Mouse (Mus musculus): ENCODE results near the gene Sema6d. TPM values are rescaled to one million over a fixed set of nuclear protein-coding genes. Genes with fewer than 3 reads are reported as not detected.
"Not testable (repeated sequence)": the region's sequence is repeated elsewhere in the genome, so short reads cannot be mapped to it uniquely, and the experiment has no call there.

The Sema6d gene
- polyA plus RNA-seq, 1 experiment = 25.3 TPM

DNA sequence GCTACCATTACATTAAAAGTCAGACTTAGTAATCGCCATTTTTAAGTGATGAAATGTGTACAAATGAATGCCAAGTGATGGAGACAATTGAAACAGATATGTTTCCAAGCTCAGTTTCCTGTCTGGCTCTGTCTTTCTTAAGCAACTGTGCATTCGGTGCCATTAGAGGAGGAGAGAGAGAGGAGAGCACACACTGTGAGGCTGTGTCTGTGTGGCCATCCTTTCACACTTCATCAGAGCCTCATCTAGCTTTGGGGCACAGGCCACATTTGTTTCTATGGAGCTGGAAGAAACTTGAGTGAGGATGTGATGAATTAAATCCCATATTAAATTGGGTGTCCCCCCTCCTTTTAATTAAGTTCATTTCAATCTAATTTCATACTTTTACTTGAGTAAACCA is 218.8 kb downstream of the Sema6d start:
- no peaks in the 10 kb centered on the region for H3K4me1 ChIP-seq (ENCODE audit: control insufficient read depth, insufficient read depth, low read length)
- DNase-seq = no peak
- no peak for TF ChIP-seq POLR2A (IDR thresholded peaks at IDR 0.05; ENCODE audit: borderline replicate concordance, extremely low read depth, low read depth, low read length)
- TF ChIP-seq CTCF (IDR thresholded peaks at IDR 0.05; ENCODE audit: insufficient read depth, low read length) = no peak
- no peak overlapping the region for H3K4me3 ChIP-seq (replicated peaks; ENCODE audit: extremely low read depth, low read depth, low read length)
- 26% methylated on average over 2 of the region's 2 CpGs for WGBS

- H3K4me1 ChIP-seq (ENCODE audit: control insufficient read depth, insufficient read depth, low read length) = no peaks in the 10 kb centered on the region
- TF ChIP-seq CTCF (IDR thresholded peaks at IDR 0.05; ENCODE audit: insufficient read depth, low read length) = no peak
- no peak for TF ChIP-seq POLR2A (IDR thresholded peaks at IDR 0.05; ENCODE audit: borderline replicate concordance, extremely low read depth, low read depth, low read length)
- WGBS = 90% methylated on average over 6 of the region's 6 CpGs
- no peak overlapping the region for H3K4me3 ChIP-seq (replicated peaks; ENCODE audit: extremely low read depth, low read depth, low read length)
- no peak for DNase-seq
Measured at GRCm38 (mm10) chr2:124309361-124310128, 219.8 kb downstream of the Sema6d start.

GRCm38 (mm10) chr2:124322528-124323215 is 232.9 kb downstream of the Sema6d start:
- 46% methylated on average over 5 of the region's 5 CpGs for WGBS

GRCm38 (mm10) chr2:124324107-124324724 is 234.4 kb downstream of the Sema6d start:
- 70% methylated on average over 6 of the region's 6 CpGs for WGBS
- no peak for DNase-seq
- Histone ChIP-seq H3K4me1 (ENCODE audit: control insufficient read depth, insufficient read depth, low read length) (no peaks in the 10 kb centered on the region), H3K4me3 (replicated peaks; ENCODE audit: extremely low read depth, low read depth, low read length) (no peak overlapping the region)
- no peak for TF ChIP-seq CTCF (IDR thresholded peaks at IDR 0.05; ENCODE audit: insufficient read depth, low read length)

More at GRCm38 (mm10) chr2:124322528-124323215, 232.9 kb downstream of the Sema6d start:
- no peak for TF ChIP-seq CTCF (IDR thresholded peaks at IDR 0.05; ENCODE audit: insufficient read depth, low read length)
- no peak for TF ChIP-seq POLR2A (IDR thresholded peaks at IDR 0.05; ENCODE audit: borderline replicate concordance, extremely low read depth, low read depth, low read length)
- Histone ChIP-seq H3K4me1 (ENCODE audit: control insufficient read depth, insufficient read depth, low read length) (no peaks in the 10 kb centered on the region), H3K4me3 (replicated peaks; ENCODE audit: extremely low read depth, low read depth, low read length) (no peak overlapping the region)
- DNase-seq = no peak

DNA sequence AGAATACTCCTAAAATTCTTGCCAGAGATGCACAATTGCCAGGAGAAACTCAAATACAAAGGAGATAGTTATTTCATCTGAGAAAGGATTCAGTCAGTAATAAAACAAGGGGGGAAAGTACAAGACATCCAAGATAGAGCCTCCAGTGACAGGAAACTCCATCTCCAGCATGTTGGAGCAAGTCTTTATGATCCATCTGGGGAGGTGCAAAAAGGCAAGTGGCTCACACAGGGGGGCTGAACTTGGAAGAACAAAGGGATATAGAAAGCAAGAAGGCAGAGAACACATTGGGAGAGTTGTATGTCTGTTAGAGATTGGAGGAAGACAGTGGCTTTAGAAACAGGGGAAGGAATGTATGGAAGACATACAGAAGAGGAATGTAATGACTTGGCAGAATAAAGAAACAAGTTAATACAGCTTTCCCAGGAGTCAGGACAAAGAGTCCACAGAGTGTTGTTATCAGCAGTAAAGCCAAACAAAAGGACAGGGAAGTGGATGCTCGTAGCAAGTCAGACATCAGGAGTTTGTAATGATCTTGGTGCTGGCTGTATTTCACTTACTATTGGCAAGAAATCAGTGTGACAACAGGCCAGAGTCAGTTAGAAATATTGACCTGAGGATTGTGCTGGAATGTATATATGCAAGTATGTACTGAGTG is 239.8 kb downstream of the Sema6d start:
- H3K4me3 ChIP-seq (replicated peaks; ENCODE audit: extremely low read depth, low read depth, low read length) = no peak overlapping the region
- WGBS = 23% methylated on average over 1 of the region's 1 CpGs
- H3K4me1 ChIP-seq (ENCODE audit: control insufficient read depth, insufficient read depth, low read length) = 0 out of 2 replicates have a peak, but pooled peaks cover 3% of the 10 kb centered on the region
- TF ChIP-seq CTCF (IDR thresholded peaks at IDR 0.05; ENCODE audit: insufficient read depth, low read length) (no peak), POLR2A (IDR thresholded peaks at IDR 0.05; ENCODE audit: borderline replicate concordance, extremely low read depth, low read depth, low read length) (no peak)
- no peak for DNase-seq

DNA sequence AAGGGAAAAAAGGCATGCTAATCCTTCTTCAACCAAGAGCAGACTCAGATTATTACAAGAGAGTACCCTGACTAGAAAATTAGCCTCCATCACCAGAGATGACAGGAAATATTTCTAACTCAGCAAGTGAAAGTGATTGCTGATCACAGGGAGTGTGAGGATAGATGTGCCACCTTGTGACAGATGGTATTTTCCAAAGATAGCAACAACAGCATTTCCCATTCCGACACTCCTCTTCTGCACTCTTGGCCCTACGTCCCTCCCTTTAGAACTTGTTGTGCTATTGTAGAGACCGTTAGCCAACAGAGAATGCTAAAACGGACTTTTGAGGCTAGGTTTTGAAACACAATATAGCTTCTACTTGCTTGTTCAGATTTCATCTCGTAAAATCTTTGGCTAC is 243.1 kb downstream of the Sema6d start:
- H3K4me3 ChIP-seq (replicated peaks; ENCODE audit: extremely low read depth, low read depth, low read length) = no peak overlapping the region
- TF ChIP-seq POLR2A (IDR thresholded peaks at IDR 0.05; ENCODE audit: borderline replicate concordance, extremely low read depth, low read depth, low read length) = no peak
- H3K4me1 ChIP-seq (ENCODE audit: control insufficient read depth, insufficient read depth, low read length) = 0 out of 2 replicates have a peak, but pooled peaks cover 3% of the 10 kb centered on the region
- no peak for DNase-seq
- WGBS = 51% methylated on average over 5 of the region's 5 CpGs

DNA sequence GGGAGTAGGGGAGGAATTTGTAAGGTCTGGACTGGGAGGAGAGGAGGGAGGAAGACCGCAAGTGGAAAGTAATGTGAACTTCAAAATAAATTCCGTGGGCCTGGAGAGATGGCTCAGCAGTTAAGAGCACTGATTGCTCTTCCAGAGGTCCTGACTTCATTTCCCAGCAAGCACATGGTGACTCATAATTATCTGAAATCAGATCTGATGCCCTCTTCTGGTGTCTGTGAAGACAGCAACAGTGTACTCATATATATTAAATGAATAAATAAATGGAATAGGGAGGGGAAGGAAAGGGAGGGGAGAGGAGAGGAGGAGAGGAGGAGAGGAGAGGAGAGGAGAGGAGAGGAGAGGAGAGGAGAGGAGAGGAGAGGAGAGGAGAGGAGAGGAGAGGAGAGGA is 244.9 kb downstream of the Sema6d start:
- H3K4me3 ChIP-seq (replicated peaks; ENCODE audit: extremely low read depth, low read depth, low read length); DNase-seq; H3K4me1 ChIP-seq (ENCODE audit: control insufficient read depth, insufficient read depth, low read length): not testable (repeated sequence)
- WGBS = 53% methylated on average over 2 of the region's 2 CpGs

DNA sequence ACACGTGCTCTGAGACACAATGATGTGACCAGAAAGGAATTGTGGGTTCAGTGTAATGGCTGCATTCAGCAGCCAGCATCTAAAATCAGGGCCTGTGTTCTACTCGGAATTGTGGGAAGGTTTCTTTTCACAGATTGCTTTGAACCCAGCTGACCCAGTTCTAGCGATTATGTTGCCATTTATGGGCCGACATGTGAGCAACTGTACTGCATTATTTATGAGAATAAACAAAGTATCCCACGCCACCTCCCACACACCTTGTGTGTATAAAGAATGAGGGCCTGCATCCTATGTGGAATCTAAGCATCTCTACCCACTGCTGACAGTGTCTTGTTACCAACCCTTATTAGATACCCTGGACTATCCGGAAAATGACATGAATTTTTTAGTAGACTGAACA is 248.5 kb downstream of the Sema6d start:
- no peak for TF ChIP-seq POLR2A (IDR thresholded peaks at IDR 0.05; ENCODE audit: borderline replicate concordance, extremely low read depth, low read depth, low read length)
- TF ChIP-seq CTCF (IDR thresholded peaks at IDR 0.05; ENCODE audit: insufficient read depth, low read length) = no peak
- 86% methylated on average over 6 of the region's 6 CpGs for WGBS
- no peak for DNase-seq
- no peak overlapping the region for H3K4me3 ChIP-seq (replicated peaks; ENCODE audit: extremely low read depth, low read depth, low read length)
- no peaks in the 10 kb centered on the region for H3K4me1 ChIP-seq (ENCODE audit: control insufficient read depth, insufficient read depth, low read length)

DNA sequence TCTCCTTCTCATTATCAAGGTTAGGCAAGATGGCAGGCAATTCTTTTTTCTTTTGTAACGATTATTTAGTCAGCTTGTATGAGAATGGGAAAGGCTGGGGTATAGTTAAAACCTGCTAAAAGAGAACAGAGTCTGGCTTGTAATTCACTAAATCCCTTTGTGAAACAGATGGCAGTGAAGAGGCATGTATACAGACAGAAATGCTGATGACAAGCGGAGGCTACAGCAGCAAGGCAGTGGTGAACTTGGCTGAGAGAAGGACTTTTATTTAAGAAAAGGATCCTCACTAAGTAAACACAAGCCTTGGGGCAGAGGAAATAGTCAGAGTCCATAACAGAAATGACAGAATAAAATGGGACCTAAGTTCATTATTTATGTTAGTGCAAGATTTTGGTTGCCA is 264.4 kb downstream of the Sema6d start:
- Histone ChIP-seq H3K4me1 (ENCODE audit: control insufficient read depth, insufficient read depth, low read length) (no peaks in the 10 kb centered on the region), H3K4me3 (replicated peaks; ENCODE audit: extremely low read depth, low read depth, low read length) (no peak overlapping the region)
- 77% methylated on average over 2 of the region's 2 CpGs for WGBS
- DNase-seq = no peak
- TF ChIP-seq POLR2A (IDR thresholded peaks at IDR 0.05; ENCODE audit: borderline replicate concordance, extremely low read depth, low read depth, low read length) (no peak), CTCF (IDR thresholded peaks at IDR 0.05; ENCODE audit: insufficient read depth, low read length) (no peak)

Data from lung, adult 2 months (tissue).